ENCODE assay signal across 16 mouse cellular contexts in the genomic region with DNA sequence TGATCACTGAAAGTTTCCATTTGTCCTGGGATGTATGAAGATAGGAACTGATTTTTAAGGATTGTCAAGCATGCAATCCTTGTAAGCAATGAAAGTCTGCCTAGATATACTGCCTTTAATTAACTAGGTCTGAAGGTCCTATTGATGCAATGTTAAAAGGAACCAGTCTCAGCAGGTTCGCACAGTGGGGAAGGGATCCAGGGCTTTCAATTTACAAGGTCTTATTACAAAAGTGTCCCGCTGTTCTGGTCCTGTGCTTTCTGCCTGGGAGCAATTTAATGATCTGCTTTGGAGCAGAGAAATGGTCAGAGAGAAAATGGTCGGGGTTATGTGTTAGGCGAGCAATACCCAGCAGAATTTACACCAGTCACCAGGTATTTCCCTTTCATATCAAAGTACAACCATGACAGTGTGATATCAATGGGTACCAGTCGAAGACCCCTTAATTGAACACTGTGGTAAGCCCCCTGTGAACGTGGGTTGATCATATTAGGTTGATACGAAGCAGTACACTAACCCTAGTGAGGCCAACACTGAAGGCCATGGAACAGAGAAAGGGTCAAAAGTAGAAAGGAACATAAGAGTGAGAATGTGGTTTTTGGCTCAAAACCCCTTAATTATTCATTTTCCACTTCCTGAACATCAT.
DNase-seq lines count a peak whose midpoint lies in the region; ATAC-seq lines count a peak whose summit lies in the region.
"Had no signal": no experiment of that assay in that cellular context is flagged by ENCODE, and none has a peak within 500 bp of the region (broad histone marks: within the 10 kb centered on the region; RNA-seq: fewer than 3 reads in every experiment).

No protein-coding gene starts in this region.

- H3K4me3 ChIP-seq in hindbrain, embryonic 12.5 days = no peak overlapping the region
- H3K4me3 ChIP-seq in hindbrain, embryonic 14.5 days (replicated peaks; ENCODE audit: low read length) = no peak overlapping the region
- H3K4me3 ChIP-seq in limb, embryonic 11.5 days (ENCODE audit: low read depth, low read length) = no peak overlapping the region
- H3K4me3 ChIP-seq in neural tube, embryonic 15.5 days (replicated peaks) = no peak overlapping the region
- H3K4me3 ChIP-seq in liver, embryonic 11.5 days (ENCODE audit: low read depth, low read length) = no peak overlapping the region
- no peak overlapping the region for H3K4me3 ChIP-seq in heart, embryonic 12.5 days
- H3K4me3 ChIP-seq: embryonic facial prominence, embryonic 15.5 days; heart, adult 2 months; liver, embryonic 12.5 days had no signal

- peaks cover 18% of the 10 kb centered on the region for H3K27me3 ChIP-seq in hindbrain, embryonic 12.5 days
- peaks cover 30% of the 10 kb centered on the region for H3K27me3 ChIP-seq in hindbrain, embryonic 14.5 days (ENCODE audit: control insufficient read depth, insufficient read depth, low read length)
- no peaks in the 10 kb centered on the region for H3K27me3 ChIP-seq in limb, embryonic 11.5 days (ENCODE audit: control insufficient read depth, insufficient read depth, low read length)
- H3K27me3 ChIP-seq in neural tube, embryonic 15.5 days (replicated peaks) = peaks cover 3% of the 10 kb centered on the region; the same call in 1 of the 2 replicates
- no peaks in the 10 kb centered on the region for H3K27me3 ChIP-seq in liver, embryonic 11.5 days (replicated peaks; ENCODE audit: control insufficient read depth, insufficient read depth, low read length)
- H3K27me3 ChIP-seq in heart, embryonic 12.5 days (replicated peaks) = no peaks in the 10 kb centered on the region
- H3K27me3 ChIP-seq: liver, embryonic 12.5 days had no signal

- no peak overlapping the region for H3K27ac ChIP-seq in hindbrain, embryonic 12.5 days
- no peak overlapping the region for H3K27ac ChIP-seq in hindbrain, embryonic 14.5 days
- no peak overlapping the region for H3K27ac ChIP-seq in limb, embryonic 11.5 days (replicated peaks; ENCODE audit: low read depth, low read length)
- H3K27ac ChIP-seq in neural tube, embryonic 15.5 days (replicated peaks) = no peak overlapping the region
- H3K27ac ChIP-seq in liver, embryonic 11.5 days (ENCODE audit: low read depth, low read length) = no peak overlapping the region
- H3K27ac ChIP-seq in heart, embryonic 12.5 days (ENCODE audit: poor library complexity, severe bottlenecking) = no peak overlapping the region
- H3K27ac ChIP-seq: embryonic facial prominence, embryonic 15.5 days; heart, adult 2 months; liver, embryonic 12.5 days had no signal

- H3K9ac ChIP-seq in hindbrain, embryonic 12.5 days = no peak overlapping the region
- no peak overlapping the region for H3K9ac ChIP-seq in hindbrain, embryonic 14.5 days
- no peak overlapping the region for H3K9ac ChIP-seq in limb, embryonic 11.5 days (ENCODE audit: low read length)
- H3K9ac ChIP-seq in neural tube, embryonic 15.5 days (replicated peaks) = no peak overlapping the region
- no peak overlapping the region for H3K9ac ChIP-seq in liver, embryonic 11.5 days (ENCODE audit: low read depth, low read length)
- no peak overlapping the region for H3K9ac ChIP-seq in heart, embryonic 12.5 days
- H3K9ac ChIP-seq: embryonic facial prominence, embryonic 15.5 days; liver, embryonic 12.5 days had no signal

- no peaks in the 10 kb centered on the region for H3K9me3 ChIP-seq in hindbrain, embryonic 12.5 days (replicated peaks)
- no peaks in the 10 kb centered on the region for H3K9me3 ChIP-seq in hindbrain, embryonic 14.5 days (ENCODE audit: control insufficient read depth, low read length)
- H3K9me3 ChIP-seq in limb, embryonic 11.5 days (ENCODE audit: control insufficient read depth, low read length) = no peaks in the 10 kb centered on the region
- no peaks in the 10 kb centered on the region for H3K9me3 ChIP-seq in neural tube, embryonic 15.5 days (replicated peaks)
- H3K9me3 ChIP-seq in liver, embryonic 11.5 days (ENCODE audit: control insufficient read depth, low read length) = no peaks in the 10 kb centered on the region
- no peaks in the 10 kb centered on the region for H3K9me3 ChIP-seq in heart, embryonic 12.5 days (replicated peaks)
- H3K9me3 ChIP-seq: embryonic facial prominence, embryonic 15.5 days; G1E; liver, embryonic 12.5 days had no signal

- no peak overlapping the region for H3K4me2 ChIP-seq in hindbrain, embryonic 12.5 days (replicated peaks)
- no peak overlapping the region for H3K4me2 ChIP-seq in hindbrain, embryonic 14.5 days (replicated peaks)
- H3K4me2 ChIP-seq in limb, embryonic 11.5 days (ENCODE audit: low read depth, severe bottlenecking) = no peak overlapping the region
- no peak overlapping the region for H3K4me2 ChIP-seq in neural tube, embryonic 15.5 days
- no peak overlapping the region for H3K4me2 ChIP-seq in liver, embryonic 11.5 days
- H3K4me2 ChIP-seq in heart, embryonic 12.5 days = no peak overlapping the region
- H3K4me2 ChIP-seq: embryonic facial prominence, embryonic 15.5 days; liver, embryonic 12.5 days had no signal

- 12% methylated on average over 7 of the region's 7 CpGs for WGBS in hindbrain, embryonic 12.5 days
- WGBS in hindbrain, embryonic 14.5 days = 13% methylated on average over 7 of the region's 7 CpGs
- 2% methylated on average over 7 of the region's 7 CpGs for WGBS in limb, embryonic 11.5 days
- 15% methylated on average over 7 of the region's 7 CpGs for WGBS in neural tube, embryonic 15.5 days
- WGBS in liver, embryonic 11.5 days = 36% methylated on average over 7 of the region's 7 CpGs
- WGBS in heart, embryonic 12.5 days = 38% methylated on average over 7 of the region's 7 CpGs

- ATAC-seq in hindbrain, embryonic 12.5 days (ENCODE audit: low FRiP score) = peak; percentile 54; the same call in 1 of the 2 replicates
- ATAC-seq in hindbrain, embryonic 14.5 days (ENCODE audit: low FRiP score) = no peak
- 0 out of 2 replicates have a peak, but pooled peaks have one; percentile 72 for ATAC-seq in limb, embryonic 11.5 days (ENCODE audit: insufficient number of reproducible peaks, low FRiP score, low TSS enrichment, low read depth)
- ATAC-seq in neural tube, embryonic 15.5 days (ENCODE audit: low FRiP score) = peak; percentile 63; the same call in 1 of the 2 replicates
- no peak for ATAC-seq in liver, embryonic 11.5 days (replicated peaks; ENCODE audit: low FRiP score)
- no peak for ATAC-seq in heart, embryonic 12.5 days (ENCODE audit: insufficient number of reproducible peaks, low FRiP score)
- ATAC-seq: liver, embryonic 12.5 days had no signal

- no peak for DNase-seq in hindbrain, embryonic 14.5 days (ENCODE audit: low spot score)
- DNase-seq in embryo, embryonic 9.5 days (ENCODE audit: extremely low spot score) = peak; percentile 36
- DNase-seq in limb, embryonic 11.5 days (ENCODE audit: low spot score) = peak; percentile 42
- no peak for DNase-seq in cerebellum, postnatal 25 days
- no peak for DNase-seq in liver, embryonic 11.5 days (ENCODE audit: low spot score)
- DNase-seq: cerebellum, postnatal 10 days; heart, adult 2 months; heart, postnatal 14 days; kidney, adult 11 months; lung, postnatal 10 days had no signal

- H3K4me1 ChIP-seq in hindbrain, embryonic 12.5 days = peaks cover 16% of the 10 kb centered on the region
- peaks cover 10% of the 10 kb centered on the region for H3K4me1 ChIP-seq in hindbrain, embryonic 14.5 days (replicated peaks; ENCODE audit: control insufficient read depth, insufficient read depth, low read length)
- peaks cover 10% of the 10 kb centered on the region; the same call in 1 of the 2 replicates for H3K4me1 ChIP-seq in limb, embryonic 11.5 days (ENCODE audit: control insufficient read depth, insufficient read depth, low read length)
- peaks cover 18% of the 10 kb centered on the region for H3K4me1 ChIP-seq in neural tube, embryonic 15.5 days
- H3K4me1 ChIP-seq in liver, embryonic 11.5 days (replicated peaks; ENCODE audit: control insufficient read depth, insufficient read depth, low read length) = no peaks in the 10 kb centered on the region; the same call in 1 of the 2 replicates
- peaks cover 11% of the 10 kb centered on the region for H3K4me1 ChIP-seq in heart, embryonic 12.5 days (replicated peaks)
- H3K4me1 ChIP-seq: embryonic facial prominence, embryonic 15.5 days; liver, embryonic 12.5 days had no signal

- no peaks in the 10 kb centered on the region for H3K36me3 ChIP-seq in hindbrain, embryonic 12.5 days
- H3K36me3 ChIP-seq in hindbrain, embryonic 14.5 days (replicated peaks; ENCODE audit: control insufficient read depth, insufficient read depth) = no peaks in the 10 kb centered on the region
- H3K36me3 ChIP-seq in limb, embryonic 11.5 days (ENCODE audit: control insufficient read depth, insufficient read depth, low read length) = no peaks in the 10 kb centered on the region
- H3K36me3 ChIP-seq in neural tube, embryonic 15.5 days = no peaks in the 10 kb centered on the region
- H3K36me3 ChIP-seq in liver, embryonic 11.5 days (ENCODE audit: control insufficient read depth, insufficient read depth, low read length) = no peaks in the 10 kb centered on the region
- no peaks in the 10 kb centered on the region for H3K36me3 ChIP-seq in heart, embryonic 12.5 days
- H3K36me3 ChIP-seq: embryonic facial prominence, embryonic 15.5 days; G1E; liver, embryonic 12.5 days had no signal

Comparison
In these comparisons a context has a peak if more than half of its experiments do, and no peak if none do; other contexts are left out.
1. ATAC-seq: peak in hindbrain, embryonic 12.5 days (single experiment), limb, embryonic 11.5 days (single experiment) and neural tube, embryonic 15.5 days (single experiment); none in hindbrain, embryonic 14.5 days (single experiment), liver, embryonic 11.5 days (single experiment) and heart, embryonic 12.5 days (single experiment).
2. DNase-seq: peak in embryo, embryonic 9.5 days (single experiment) and limb, embryonic 11.5 days (single experiment); none in hindbrain, embryonic 14.5 days (single experiment), cerebellum, postnatal 25 days (0 of 2) and liver, embryonic 11.5 days (single experiment).